Mouse (Mus musculus): ENCODE measurements around the gene Cwc25.
"Not testable (repeated sequence)": the region's sequence is repeated elsewhere in the genome, so short reads cannot be mapped to it uniquely, and the experiment has no call there.

Gene Cwc25

GRCm38 (mm10) chr11:97800691-97801408 lies 34.5 kb upstream of the Cwc25 start:
- DNase-seq = peak in 1 of 2 experiments; percentile 42

GRCm38 (mm10) chr11:97799994-97800690 lies 33.8 kb upstream of the Cwc25 start:
- DNase-seq = peak; percentile 65 to 75

- DNase-seq = peak; percentile 89 to 93
These were observed 33.0 kb upstream of the Cwc25 start for GRCm38 (mm10) chr11:97799146-97799993.

- DNase-seq = peak; percentile 89 to 94
These were observed 32.4 kb upstream of the Cwc25 start, which contains the start of gene Lasp1 for GRCm38 (mm10) chr11:97798782-97799145. TSS of gene Lasp1 (plus strand) at chr11:97799000.

GRCm38 (mm10) chr11:97798083-97798435 lies 31.7 kb upstream of the Cwc25 start:
- DNase-seq = no peak

DNA sequence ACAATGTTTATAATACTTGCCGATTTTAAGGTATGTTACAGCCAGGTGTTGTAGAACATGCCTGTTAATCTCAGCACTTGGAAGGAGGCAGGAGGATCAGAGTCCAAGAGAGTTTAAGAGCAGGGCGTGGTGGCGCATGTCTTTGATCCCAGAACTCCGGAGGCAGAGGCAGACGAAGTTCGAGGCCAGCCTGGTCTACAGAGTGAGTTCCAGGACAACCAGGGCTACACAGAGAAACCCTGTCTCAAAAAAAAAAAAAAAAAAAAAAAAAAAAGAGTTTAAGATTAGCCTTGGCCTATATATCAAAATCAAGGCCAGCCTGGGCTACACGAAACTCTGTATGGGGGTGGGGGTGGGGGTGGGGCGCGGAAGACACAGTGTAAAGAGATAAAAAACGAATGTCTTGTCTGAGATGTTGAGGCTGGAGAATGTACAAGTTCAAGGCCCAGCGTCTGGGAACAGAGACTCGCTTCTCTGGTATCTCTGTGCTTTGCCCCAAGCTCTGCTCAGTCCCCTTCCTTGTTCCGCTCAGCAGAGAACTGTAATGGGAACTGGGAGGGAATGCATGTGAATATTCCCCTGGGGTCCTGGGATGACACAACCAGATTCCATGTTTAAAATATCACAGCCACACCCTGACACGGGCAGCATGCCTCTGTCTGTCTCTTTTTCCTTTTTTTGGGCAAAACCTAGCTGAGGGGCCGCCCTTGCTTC lies 31.2 kb upstream of the Cwc25 start:
- no peak for DNase-seq

GRCm38 (mm10) chr11:97796910-97797309 lies 30.6 kb upstream of the Cwc25 start:
- DNase-seq = peak; percentile 74 to 87

GRCm38 (mm10) chr11:97793165-97793564 lies 26.8 kb upstream of the Cwc25 start:
- DNase-seq = peak; percentile 59 to 67

- not testable (repeated sequence) for DNase-seq
These were observed 24.6 kb upstream of the Cwc25 start for GRCm38 (mm10) chr11:97790778-97791438.

DNA sequence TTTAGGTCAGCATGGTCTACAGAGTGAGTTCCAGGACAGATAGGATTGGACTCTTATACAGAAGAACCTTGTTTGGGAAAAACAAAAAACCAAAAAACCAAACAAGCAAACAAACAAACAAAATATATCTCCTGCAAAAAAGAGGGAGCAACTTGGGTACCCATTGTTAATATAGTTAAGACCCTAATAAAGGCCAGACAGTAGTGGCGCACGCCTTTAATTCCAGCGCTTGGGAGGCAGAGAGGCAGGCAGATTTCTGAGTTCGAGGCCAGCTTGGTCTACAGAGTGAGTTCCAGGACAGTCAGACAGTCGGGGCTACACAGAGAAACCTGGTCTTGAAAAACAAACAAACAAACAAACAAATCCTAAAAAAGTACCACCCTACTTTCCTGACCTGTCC lies 23.4 kb upstream of the Cwc25 start:
- DNase-seq = no peak

DNA sequence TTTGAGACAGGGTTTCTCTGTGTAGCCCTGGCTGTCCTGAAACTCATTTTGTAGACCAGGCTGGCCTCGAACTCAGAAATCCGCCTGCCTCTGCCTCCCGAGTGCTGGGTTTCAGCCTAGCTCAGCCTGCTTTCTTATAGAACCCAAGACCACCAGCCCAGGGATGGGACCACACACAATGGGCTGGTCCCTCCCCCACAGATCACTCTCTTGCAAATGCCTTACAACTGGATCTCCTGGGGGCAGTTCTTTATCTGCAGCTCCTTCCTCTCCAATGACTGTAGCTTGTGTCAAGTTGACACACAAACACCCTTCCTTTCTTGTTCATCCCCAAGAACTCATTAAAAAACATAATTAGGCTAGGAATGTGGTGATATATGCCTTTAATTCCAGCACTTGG lies 21.6 kb upstream of the Cwc25 start:
- no peak for DNase-seq

GRCm38 (mm10) chr11:97782564-97782895 lies 16.2 kb upstream of the Cwc25 start:
- no peak for DNase-seq

DNA sequence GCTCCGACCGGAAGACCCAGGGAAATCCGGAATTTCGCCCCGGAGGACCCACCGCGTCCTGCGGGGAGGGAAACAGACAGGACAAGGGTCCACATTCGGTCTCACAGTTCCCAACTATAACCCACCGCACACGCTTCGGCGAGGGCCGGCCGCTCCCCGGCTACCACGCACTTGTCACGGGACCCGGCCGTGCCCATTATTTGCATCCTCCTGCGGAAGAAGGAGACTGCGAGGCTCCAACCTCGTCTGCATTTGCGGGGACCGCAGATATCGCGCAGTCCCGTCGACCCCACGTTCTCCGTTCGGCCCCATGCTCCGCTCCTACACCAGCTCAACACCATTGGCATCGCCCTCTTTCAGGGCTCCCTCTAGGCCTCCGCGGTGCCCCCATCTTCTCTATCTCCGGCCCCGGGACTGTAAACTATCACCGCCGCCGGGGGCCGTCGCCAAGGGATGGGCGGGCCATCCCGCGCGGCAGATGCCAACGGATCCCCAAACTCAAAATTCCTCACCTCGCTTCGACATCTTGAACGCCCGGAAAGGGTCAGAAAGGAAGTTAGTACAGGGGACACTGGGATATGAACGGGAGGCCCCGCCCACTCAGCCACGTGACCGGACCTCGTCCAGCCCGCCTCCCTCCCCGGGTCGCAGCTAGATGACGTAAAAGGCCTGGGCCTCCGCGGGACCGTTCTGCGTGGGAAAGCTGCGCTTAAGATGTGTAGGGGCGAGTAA lies 15.6 kb upstream of the Cwc25 start, which contains the start of gene Rpl23:
Gene Rpl23, minus strand, starts transcription at position 606 of the 732 bp plus-strand sequence.
- peak; percentile 99 to 100 for DNase-seq

GRCm38 (mm10) chr11:97781478-97781831 lies 15.1 kb upstream of the Cwc25 start:
- no peak for DNase-seq

- no peak for DNase-seq
These were observed 13.8 kb upstream of the Cwc25 start for GRCm38 (mm10) chr11:97779968-97780701.

DNA sequence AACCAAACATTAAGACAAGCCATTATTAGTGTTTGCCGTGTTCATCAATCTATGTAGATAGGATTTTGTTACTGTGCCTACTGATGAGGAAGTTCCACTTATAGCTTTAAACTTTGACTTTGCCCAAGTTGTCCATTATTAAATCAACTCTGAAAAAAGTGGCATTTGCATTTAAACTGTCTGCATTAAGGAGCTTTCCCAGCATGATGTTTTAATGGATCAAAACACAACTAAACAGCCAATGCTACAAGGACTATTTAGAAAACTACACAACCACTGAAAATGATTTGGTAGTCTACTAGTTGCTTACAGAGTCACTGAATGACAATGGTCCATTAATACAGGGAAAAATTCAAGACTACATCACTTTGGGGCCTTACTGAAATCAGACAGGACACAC lies 12.6 kb upstream of the Cwc25 start:
- no peak for DNase-seq

- DNase-seq = no peak
These were observed 10.8 kb upstream of the Cwc25 start for GRCm38 (mm10) chr11:97777129-97777529.

- DNase-seq = no peak
These were observed 10.3 kb upstream of the Cwc25 start for GRCm38 (mm10) chr11:97776497-97777128.

DNA sequence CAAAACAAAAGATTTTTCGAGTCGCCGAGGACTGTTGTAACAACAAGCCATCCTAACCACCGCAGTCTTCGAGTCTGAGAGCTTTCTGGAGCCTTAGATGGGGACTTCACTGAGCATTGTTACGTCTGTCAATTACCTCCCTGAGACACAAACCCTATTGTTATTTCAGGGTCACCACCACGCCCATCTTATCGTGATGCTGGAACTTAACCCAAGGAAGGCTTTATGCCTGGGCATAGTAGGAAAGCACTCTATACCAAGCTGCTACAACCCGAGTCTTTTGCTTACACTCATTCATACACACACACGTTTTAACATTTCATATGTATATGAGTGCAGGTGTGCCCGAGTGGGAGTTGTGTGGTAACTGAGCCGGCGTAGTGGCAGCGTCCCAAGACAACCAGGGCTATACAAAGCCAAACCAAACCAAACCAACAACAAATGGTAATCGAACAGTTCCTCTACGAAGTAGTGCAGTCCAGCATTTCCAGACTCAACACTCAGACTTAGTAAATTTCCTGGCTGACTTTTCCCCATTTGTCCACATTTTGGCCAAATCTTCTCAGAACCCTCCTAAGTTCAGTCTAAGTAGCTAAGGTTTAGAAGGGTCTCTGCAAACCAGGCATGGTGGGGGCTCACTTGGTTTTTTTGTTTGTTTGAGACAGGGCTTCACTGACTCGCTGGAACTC lies 9.6 kb upstream of the Cwc25 start, which contains the start of gene 1700001P01Rik:
Gene 1700001P01Rik, minus strand, starts transcription at position 111 of the 689 bp plus-strand sequence.
- DNase-seq = no peak

GRCm38 (mm10) chr11:97775186-97775585 lies 8.8 kb upstream of the Cwc25 start:
- no peak for DNase-seq
